Mouse (Mus musculus): Measurements from ENCODE around the gene Sh3bgrl3. TPM values are rescaled to one million over a fixed set of nuclear protein-coding genes. Genes with fewer than 3 reads are reported as not detected.
"Not testable (repeated sequence)": the region's sequence is repeated elsewhere in the genome, so short reads cannot be mapped to it uniquely, and the experiment has no call there.

The Sh3bgrl3 gene
- polyA plus RNA-seq (2012): 2.5 and 5.4 TPM in 2 replicates

DNA sequence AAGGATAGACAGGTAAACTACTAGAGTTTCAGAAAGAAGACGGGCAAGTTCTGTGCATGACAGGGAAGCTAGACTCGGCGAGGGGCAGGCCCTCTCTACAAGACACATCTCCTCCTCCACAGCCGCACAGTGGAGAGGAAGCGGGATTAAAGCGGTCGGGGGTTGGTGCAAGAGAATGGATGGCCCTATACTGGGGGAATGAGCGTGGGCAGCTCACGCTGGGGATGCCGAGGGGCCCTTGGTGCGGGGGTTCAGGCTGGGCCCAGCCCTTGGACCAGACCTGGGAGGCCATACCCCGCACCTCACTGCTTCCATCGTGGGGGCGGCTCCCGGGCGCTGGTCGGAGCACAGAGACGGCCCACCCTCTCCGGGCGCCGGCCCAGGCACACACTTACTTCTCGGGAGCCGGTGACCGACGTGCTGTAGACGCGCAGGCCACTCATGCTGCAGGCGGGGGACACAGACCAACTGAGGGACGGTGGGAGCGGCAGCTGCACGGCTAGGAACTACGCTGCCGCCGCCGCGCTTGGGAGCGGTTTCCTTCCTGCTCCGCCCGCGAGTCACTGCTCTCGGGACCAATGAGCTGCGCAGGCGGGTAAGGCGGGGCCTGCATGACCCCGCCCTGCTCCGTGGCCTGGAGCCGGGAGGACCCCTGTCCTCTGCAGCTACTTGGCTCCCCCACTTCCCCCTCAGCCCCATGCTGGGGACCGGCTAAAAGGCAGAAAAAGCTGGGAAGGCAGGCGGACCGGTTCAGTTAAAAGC is at the start of gene Sh3bgrl3:
Sh3bgrl3 (minus strand) TSS at position 569 of the 762 bp plus-strand sequence.
- Histone ChIP-seq H3K4me3 (replicated peaks) (peak within 1 kb of the TSS; percentile 82), H3K36me3 (ENCODE audit: control insufficient read depth) (peaks cover 42% of the 10 kb centered on the region), H3K4me1 (ENCODE audit: control insufficient read depth) (peaks cover 53% of the 10 kb centered on the region), H3K27me3 (ENCODE audit: control insufficient read depth) (no peaks in the 10 kb centered on the region), H3K9me3 (ENCODE audit: control insufficient read depth, low read length) (no peaks in the 10 kb centered on the region)
- TF ChIP-seq GATA1 (IDR thresholded peaks at IDR 0.05; ENCODE audit: low read length) (no peak), TAL1 (IDR thresholded peaks at IDR 0.05; ENCODE audit: low read length) (no peak)

GRCm38 (mm10) chr4:134172391-134172790 is 43.8 kb upstream of the Sh3bgrl3 start:
- no peaks in the 10 kb centered on the region for H3K4me1 ChIP-seq (ENCODE audit: control insufficient read depth)
- peaks cover 41% of the 10 kb centered on the region for H3K36me3 ChIP-seq (ENCODE audit: control insufficient read depth)
- no peaks in the 10 kb centered on the region for H3K27me3 ChIP-seq (ENCODE audit: control insufficient read depth)
- TF ChIP-seq GATA1 (IDR thresholded peaks at IDR 0.05; ENCODE audit: low read length) (no peak), TAL1 (IDR thresholded peaks at IDR 0.05; ENCODE audit: low read length) (no peak)
- no peak overlapping the region for H3K4me3 ChIP-seq (replicated peaks)
- no peaks in the 10 kb centered on the region for H3K9me3 ChIP-seq (ENCODE audit: control insufficient read depth, low read length)

GRCm38 (mm10) chr4:134166906-134167305 is 38.3 kb upstream of the Sh3bgrl3 start:
- no peak overlapping the region for H3K4me3 ChIP-seq (replicated peaks)
- peaks cover 19% of the 10 kb centered on the region for H3K4me1 ChIP-seq (ENCODE audit: control insufficient read depth)

GRCm38 (mm10) chr4:134165548-134166465 is 37.2 kb upstream of the Sh3bgrl3 start:
- no peak overlapping the region for H3K4me3 ChIP-seq (replicated peaks)
- H3K4me1 ChIP-seq (ENCODE audit: control insufficient read depth): peaks cover 19% of the 10 kb centered on the region
- TF ChIP-seq TAL1 (IDR thresholded peaks at IDR 0.05; ENCODE audit: low read length) (no peak), GATA1 (IDR thresholded peaks at IDR 0.05; ENCODE audit: low read length) (no peak)
- H3K36me3 ChIP-seq (ENCODE audit: control insufficient read depth): peaks cover 32% of the 10 kb centered on the region
- no peaks in the 10 kb centered on the region for H3K27me3 ChIP-seq (ENCODE audit: control insufficient read depth)
- no peaks in the 10 kb centered on the region for H3K9me3 ChIP-seq (ENCODE audit: control insufficient read depth, low read length)

More at GRCm38 (mm10) chr4:134166906-134167305, 38.3 kb upstream of the Sh3bgrl3 start:
- Histone ChIP-seq H3K27me3 (ENCODE audit: control insufficient read depth) (no peaks in the 10 kb centered on the region), H3K36me3 (ENCODE audit: control insufficient read depth) (peaks cover 40% of the 10 kb centered on the region), H3K9me3 (ENCODE audit: control insufficient read depth, low read length) (no peaks in the 10 kb centered on the region)
- TF ChIP-seq TAL1 (IDR thresholded peaks at IDR 0.05; ENCODE audit: low read length) (no peak), GATA1 (IDR thresholded peaks at IDR 0.05; ENCODE audit: low read length) (no peak)

GRCm38 (mm10) chr4:134165024-134165423 is 36.4 kb upstream of the Sh3bgrl3 start:
- H3K4me3 ChIP-seq (replicated peaks): no peak overlapping the region

GRCm38 (mm10) chr4:134164591-134164990 is 36.0 kb upstream of the Sh3bgrl3 start:
- TF ChIP-seq GATA1 (IDR thresholded peaks at IDR 0.05; ENCODE audit: low read length): no peak
- TF ChIP-seq TAL1 (IDR thresholded peaks at IDR 0.05; ENCODE audit: low read length): no peak
- H3K4me3 ChIP-seq (replicated peaks): no peak overlapping the region
- no peaks in the 10 kb centered on the region for H3K27me3 ChIP-seq (ENCODE audit: control insufficient read depth)

More at GRCm38 (mm10) chr4:134165024-134165423, 36.4 kb upstream of the Sh3bgrl3 start:
- no peaks in the 10 kb centered on the region for H3K27me3 ChIP-seq (ENCODE audit: control insufficient read depth)
- TF ChIP-seq TAL1 (IDR thresholded peaks at IDR 0.05; ENCODE audit: low read length) (no peak), GATA1 (IDR thresholded peaks at IDR 0.05; ENCODE audit: low read length) (no peak)
- H3K36me3 ChIP-seq (ENCODE audit: control insufficient read depth): peaks cover 26% of the 10 kb centered on the region
- peaks cover 19% of the 10 kb centered on the region for H3K4me1 ChIP-seq (ENCODE audit: control insufficient read depth)
- H3K9me3 ChIP-seq (ENCODE audit: control insufficient read depth, low read length): no peaks in the 10 kb centered on the region

DNA sequence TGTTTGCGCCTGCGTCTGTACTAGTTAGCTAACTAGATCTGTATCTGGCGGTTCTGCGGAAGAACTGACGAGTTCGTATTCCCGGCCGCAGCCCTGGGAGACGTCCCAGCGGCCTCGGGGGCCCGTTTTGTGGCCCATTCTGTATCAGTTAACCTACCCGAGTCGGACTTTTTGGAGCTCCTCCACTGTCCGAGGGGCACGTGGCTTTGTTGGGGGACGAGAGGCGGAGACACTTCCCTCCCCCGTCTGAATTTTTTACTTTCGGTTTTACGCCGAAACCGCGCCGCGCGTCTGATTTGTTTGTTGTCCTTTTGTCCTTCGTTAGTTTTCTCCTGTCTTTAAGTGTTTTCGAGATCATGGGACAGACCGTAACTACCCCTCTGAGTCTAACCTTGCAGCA is 31.5 kb upstream of the Sh3bgrl3 start:
- H3K36me3 ChIP-seq (ENCODE audit: control insufficient read depth): peaks cover 36% of the 10 kb centered on the region
- not testable (repeated sequence) for H3K27me3 ChIP-seq (ENCODE audit: control insufficient read depth); H3K4me3 ChIP-seq (replicated peaks); H3K4me1 ChIP-seq (ENCODE audit: control insufficient read depth); H3K9me3 ChIP-seq (ENCODE audit: control insufficient read depth, low read length)

More at GRCm38 (mm10) chr4:134164591-134164990, 36.0 kb upstream of the Sh3bgrl3 start:
- Histone ChIP-seq H3K4me1 (ENCODE audit: control insufficient read depth) (peaks cover 19% of the 10 kb centered on the region), H3K9me3 (ENCODE audit: control insufficient read depth, low read length) (no peaks in the 10 kb centered on the region), H3K36me3 (ENCODE audit: control insufficient read depth) (peaks cover 24% of the 10 kb centered on the region)

DNA sequence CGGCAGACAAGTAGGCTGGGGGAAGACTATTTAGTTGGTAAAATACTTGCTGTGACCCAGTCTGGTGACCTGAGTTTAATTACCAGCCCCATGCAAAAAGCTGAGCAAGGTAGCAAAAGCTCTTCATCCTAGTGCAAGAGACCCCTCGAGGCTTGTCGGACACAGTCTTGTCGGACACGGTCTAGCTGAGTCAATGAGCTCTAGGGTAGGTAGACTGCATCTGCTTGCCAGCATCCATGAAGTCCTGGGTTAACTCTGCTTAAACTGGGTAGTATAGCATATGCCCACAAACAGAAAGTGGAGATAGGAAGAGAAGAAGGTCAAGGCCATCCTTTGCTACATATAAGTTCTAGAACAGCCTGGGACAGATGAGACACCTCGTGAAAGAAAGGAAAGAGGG is 30.2 kb upstream of the Sh3bgrl3 start:
- Histone ChIP-seq H3K36me3 (ENCODE audit: control insufficient read depth) (peaks cover 43% of the 10 kb centered on the region), H3K27me3 (ENCODE audit: control insufficient read depth) (no peaks in the 10 kb centered on the region), H3K4me1 (ENCODE audit: control insufficient read depth) (no peaks in the 10 kb centered on the region), H3K4me3 (replicated peaks) (no peak overlapping the region), H3K9me3 (ENCODE audit: control insufficient read depth, low read length) (no peaks in the 10 kb centered on the region)
- no peak for TF ChIP-seq GATA1 (IDR thresholded peaks at IDR 0.05; ENCODE audit: low read length)
- no peak for TF ChIP-seq TAL1 (IDR thresholded peaks at IDR 0.05; ENCODE audit: low read length)

DNA sequence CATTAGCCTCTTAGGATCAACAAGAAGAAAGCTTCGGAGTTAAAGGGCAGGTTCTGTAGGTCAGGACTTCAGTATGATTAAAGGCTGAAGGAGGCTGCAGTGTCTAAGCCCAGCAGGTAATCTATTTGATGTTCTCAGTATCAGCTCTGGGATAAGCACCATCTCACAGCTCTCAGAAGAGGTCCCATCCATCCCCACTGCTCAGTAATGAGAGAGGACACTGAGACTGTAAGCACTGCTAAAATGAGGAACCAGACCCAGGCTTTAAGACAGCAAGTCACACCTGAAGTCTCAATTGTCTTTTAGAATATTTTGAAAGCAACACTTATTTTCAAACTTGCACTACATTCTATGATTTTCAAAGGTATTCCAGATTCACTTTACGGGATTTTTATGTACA is 29.0 kb upstream of the Sh3bgrl3 start:
- Histone ChIP-seq H3K36me3 (ENCODE audit: control insufficient read depth) (peaks cover 55% of the 10 kb centered on the region), H3K27me3 (ENCODE audit: control insufficient read depth) (no peaks in the 10 kb centered on the region), H3K4me1 (ENCODE audit: control insufficient read depth) (no peaks in the 10 kb centered on the region), H3K9me3 (ENCODE audit: control insufficient read depth, low read length) (no peaks in the 10 kb centered on the region), H3K4me3 (replicated peaks) (no peak overlapping the region)
- TF ChIP-seq GATA1 (IDR thresholded peaks at IDR 0.05; ENCODE audit: low read length) (no peak), TAL1 (IDR thresholded peaks at IDR 0.05; ENCODE audit: low read length) (no peak)

Measured in erythroblast, embryonic 14.5 days (primary cell).